Mouse (Mus musculus) stomach, embryonic 15.5 days (tissue): ENCODE data around the gene Gm21650. TPM values are rescaled to one million over a fixed set of nuclear protein-coding genes. Genes with fewer than 3 reads are reported as not detected.
"Not testable (repeated sequence)": the region's sequence is repeated elsewhere in the genome, so short reads cannot be mapped to it uniquely, and the experiment has no call there.

Experiments used
- ATAC-seq: fragments of 200-750 bp; cut with Nextera tagmentation; 2 replicates; pipeline ENCODE4 v1.8.0; 2017; ENCODE audit warnings: low read depth, moderate number of reproducible peaks, moderate TSS enrichment; ENCODE audit not compliant: insufficient read depth, low FRiP score
- H3K27ac ChIP-seq: fragments of 300-500 bp; sonication (generic); 2 replicates; pipeline ENCODE4 v1.5.1; 2015; ENCODE audit warnings: mild to moderate bottlenecking, inconsistent platforms
- H3K27me3 ChIP-seq: fragments of 300-500 bp; sonication (generic); replicated peaks from 2 replicates; pipeline ENCODE4 v1.6.1; 2015; ENCODE audit warnings: inconsistent platforms
- H3K36me3 ChIP-seq: fragments of 300-500 bp; sonication (generic); 2 replicates; pipeline ENCODE4 v1.6.1; 2015; ENCODE audit warnings: inconsistent platforms
- H3K4me1 ChIP-seq: fragments of 300-500 bp; sonication (generic); 2 replicates; pipeline ENCODE4 v1.6.1; 2015; ENCODE audit warnings: inconsistent platforms
- H3K4me2 ChIP-seq: fragments of 300-500 bp; sonication (generic); 2 replicates; pipeline ENCODE4 v1.6.1; 2015; ENCODE audit warnings: mild to moderate bottlenecking, inconsistent platforms
- H3K4me3 ChIP-seq: fragments of 300-500 bp; sonication (generic); replicated peaks from 2 replicates; pipeline ENCODE4 v1.5.1; 2015; ENCODE audit warnings: inconsistent platforms
- H3K9ac ChIP-seq: fragments of 300-500 bp; sonication (generic); 2 replicates; pipeline ENCODE4 v1.6.1; 2015; ENCODE audit warnings: inconsistent platforms
- H3K9me3 ChIP-seq: fragments of 300-500 bp; sonication (generic); 2 replicates; pipeline ENCODE4 v1.6.1; 2016; ENCODE audit warnings: inconsistent platforms
- WGBS: fragments of 180-500 bp; shearing (Covaris S2); methylation state at CpG from one replicate; pipeline ENCODE4 v1.1.7; 2015; 5-methylcytosine and 5-hydroxymethylcytosine counted together
- polyA plus RNA-seq: library from polyadenylated mRNA; unstranded; fragments of >200 nt; fragmentation: Nextera tagmentation; extraction: Ambion mirVana; gene quantifications from 2 replicates; pipeline ENCODE4 v1.2.1, GENCODE M21; 2015

Gene Gm21650
- not detected in 2 replicates for polyA plus RNA-seq

DNA sequence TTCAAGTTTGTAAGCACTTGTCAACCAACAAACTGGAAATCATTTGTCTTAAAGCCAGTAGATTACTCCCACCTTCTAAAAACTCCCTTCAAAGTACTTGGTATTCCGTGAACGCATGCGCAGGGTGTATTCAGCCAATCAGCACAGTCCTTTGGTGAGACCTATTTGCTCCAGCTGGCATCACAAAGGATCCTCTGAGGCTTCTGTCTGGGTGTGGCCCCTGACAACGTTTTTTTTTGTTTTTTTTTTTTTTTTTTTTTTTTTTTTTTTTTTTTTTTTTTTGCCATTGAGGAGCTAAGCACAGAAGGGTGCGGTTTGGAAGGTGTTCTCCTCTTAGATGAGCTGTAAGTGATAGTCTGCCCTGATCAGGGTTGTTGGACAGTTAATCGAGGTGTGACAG lies at the start of gene Gm21650:
Gm21650 (plus strand) TSS at position 301 of the 400 bp plus-strand sequence.
- not testable (repeated sequence) for H3K27ac ChIP-seq, H3K9me3 ChIP-seq, H3K4me1 ChIP-seq, H3K4me3 ChIP-seq, H3K27me3 ChIP-seq, H3K9ac ChIP-seq, ATAC-seq, H3K36me3 ChIP-seq, H3K4me2 ChIP-seq
- WGBS: no CpG with 5 or more reads among the region's 6 CpGs
